Mouse (Mus musculus) liver, embryonic 16.5 days (tissue): ENCODE data around the gene Dtx1. TPM values are rescaled to one million over a fixed set of nuclear protein-coding genes. Genes with fewer than 3 reads are reported as not detected.
A peak's percentile ranks its signal among the peaks of the same experiment; 100 is the strongest.

Source experiments
- ATAC-seq: fragments of 200-750 bp; cut with Nextera tagmentation; 2 replicates; pipeline ENCODE4 v1.8.0; 2017; ENCODE audit warnings: low read depth, mild to moderate bottlenecking, moderate number of reproducible peaks, moderate library complexity
- H3K27ac ChIP-seq: fragments of 300-500 bp; sonication (generic); 2 replicates; pipeline ENCODE4 v1.5.1; 2014; ENCODE audit warnings: mild to moderate bottlenecking, low read length
- H3K27me3 ChIP-seq: fragments of 300-500 bp; sonication (generic); 2 replicates; pipeline ENCODE4 v1.6.1; 2014; ENCODE audit warnings: low read depth, low read length, mixed read lengths; ENCODE audit not compliant: control insufficient read depth, insufficient read depth
- H3K36me3 ChIP-seq: fragments of 300-500 bp; sonication (generic); 2 replicates; pipeline ENCODE4 v1.6.1; 2014; ENCODE audit warnings: mild to moderate bottlenecking; ENCODE audit not compliant: control insufficient read depth, insufficient read depth
- H3K4me1 ChIP-seq: fragments of 300-500 bp; sonication (generic); 2 replicates; pipeline ENCODE4 v1.6.1; 2014; ENCODE audit warnings: low read depth, low read length, mixed read lengths; ENCODE audit not compliant: control insufficient read depth
- H3K4me2 ChIP-seq: fragments of 300-500 bp; sonication (generic); 2 replicates; pipeline ENCODE4 v1.6.1; 2014; ENCODE audit warnings: low read depth, low read length, mixed read lengths
- H3K4me3 ChIP-seq: fragments of 300-500 bp; sonication (generic); 2 replicates; pipeline ENCODE4 v1.5.1; 2014; ENCODE audit warnings: low read depth, mild to moderate bottlenecking, low read length
- H3K9ac ChIP-seq: fragments of 300-500 bp; sonication (generic); 2 replicates; pipeline ENCODE4 v1.6.1; 2014; ENCODE audit warnings: low read depth, low read length
- H3K9me3 ChIP-seq: fragments of 300-500 bp; sonication (generic); replicated peaks from 2 replicates; pipeline ENCODE4 v1.6.1; 2016; ENCODE audit warnings: low read length; ENCODE audit not compliant: control insufficient read depth
- WGBS: fragments of 180-500 bp; shearing (Covaris S2); extraction: QIAGEN DNeasy Blood & Tissue Kit; methylation state at CpG from one replicate; pipeline ENCODE4 v1.1.7; 2014; ENCODE audit not compliant: insufficient replicate concordance; 5-methylcytosine and 5-hydroxymethylcytosine counted together
- polyA plus RNA-seq: library from polyadenylated mRNA; unstranded; fragments of >200 nt; fragmentation: Nextera tagmentation; extraction: Ambion mirVana; gene quantifications from 2 replicates; pipeline ENCODE4 v1.2.1, GENCODE M21; 2015

Gene Dtx1
- polyA plus RNA-seq, 1 experiment from 2014 or later: not detected

GRCm38 (mm10) chr5:120732740-120733139 lies 21.0 kb upstream of the Dtx1 start:
- Histone ChIP-seq H3K4me3 (no peak overlapping the region), H3K27ac (no peak overlapping the region), H3K9me3 (no peaks in the 10 kb centered on the region), H3K4me1 (no peaks in the 10 kb centered on the region), H3K27me3 (no peaks in the 10 kb centered on the region), H3K9ac (no peak overlapping the region), H3K36me3 (no peaks in the 10 kb centered on the region), H3K4me2 (no peak overlapping the region)
- WGBS: 59% methylated on average over 1 of the region's 1 CpGs
- ATAC-seq: no peak

- Histone ChIP-seq H3K4me1 (no peaks in the 10 kb centered on the region), H3K4me2 (no peak overlapping the region), H3K4me3 (no peak overlapping the region), H3K9me3 (no peaks in the 10 kb centered on the region), H3K27me3 (no peaks in the 10 kb centered on the region), H3K27ac (no peak overlapping the region), H3K9ac (no peak overlapping the region), H3K36me3 (no peaks in the 10 kb centered on the region)
- no peak for ATAC-seq
- WGBS: 60% methylated on average over 10 of the region's 10 CpGs
Observed at GRCm38 (mm10) chr5:120729319-120729718, 17.6 kb upstream of the Dtx1 start.

GRCm38 (mm10) chr5:120725811-120726455 lies 14.2 kb upstream of the Dtx1 start:
- Histone ChIP-seq H3K36me3 (no peaks in the 10 kb centered on the region), H3K4me3 (no peak overlapping the region), H3K9me3 (no peaks in the 10 kb centered on the region), H3K4me1 (no peaks in the 10 kb centered on the region), H3K4me2 (no peak overlapping the region), H3K9ac (no peak overlapping the region), H3K27me3 (no peaks in the 10 kb centered on the region), H3K27ac (no peak overlapping the region)
- WGBS: 40% methylated on average over 12 of the region's 12 CpGs
- no peak for ATAC-seq

- Histone ChIP-seq H3K9ac (no peak overlapping the region), H3K27me3 (no peaks in the 10 kb centered on the region), H3K36me3 (no peaks in the 10 kb centered on the region), H3K4me2 (no peak overlapping the region), H3K4me3 (no peak overlapping the region), H3K4me1 (no peaks in the 10 kb centered on the region), H3K9me3 (no peaks in the 10 kb centered on the region), H3K27ac (no peak overlapping the region)
- ATAC-seq: no peak
- 35% methylated on average over 7 of the region's 7 CpGs for WGBS
Observed at GRCm38 (mm10) chr5:120721005-120721404, 9.3 kb upstream of the Dtx1 start.

GRCm38 (mm10) chr5:120718600-120719378 lies 7.1 kb upstream of the Dtx1 start:
- H3K27ac ChIP-seq: no peak overlapping the region
- no peak for ATAC-seq
- H3K4me3 ChIP-seq: no peak overlapping the region
- WGBS: 52% methylated on average over 15 of the region's 15 CpGs
- H3K4me1 ChIP-seq: no peaks in the 10 kb centered on the region
- H3K27me3 ChIP-seq: peaks cover 3% of the 10 kb centered on the region; the same call in 1 of the 2 replicates
- H3K9ac ChIP-seq: no peak overlapping the region
- H3K36me3 ChIP-seq: no peaks in the 10 kb centered on the region
- H3K4me2 ChIP-seq: no peak overlapping the region
- no peaks in the 10 kb centered on the region for H3K9me3 ChIP-seq

GRCm38 (mm10) chr5:120717136-120717535 lies 5.4 kb upstream of the Dtx1 start:
- no peak overlapping the region for H3K27ac ChIP-seq
- no peak overlapping the region for H3K4me3 ChIP-seq
- no peaks in the 10 kb centered on the region for H3K36me3 ChIP-seq
- no peaks in the 10 kb centered on the region for H3K9me3 ChIP-seq
- peaks cover 12% of the 10 kb centered on the region for H3K27me3 ChIP-seq
- H3K4me2 ChIP-seq: no peak overlapping the region
- H3K9ac ChIP-seq: no peak overlapping the region
- no peak for ATAC-seq
- 53% methylated on average over 10 of the region's 10 CpGs for WGBS
- no peaks in the 10 kb centered on the region for H3K4me1 ChIP-seq

- Histone ChIP-seq H3K9ac (no peak overlapping the region), H3K4me1 (no peaks in the 10 kb centered on the region), H3K9me3 (no peaks in the 10 kb centered on the region), H3K4me3 (no peak overlapping the region), H3K27ac (no peak overlapping the region), H3K4me2 (no peak overlapping the region), H3K36me3 (no peaks in the 10 kb centered on the region), H3K27me3 (peaks cover 40% of the 10 kb centered on the region)
- WGBS: 5% methylated on average over 16 of the region's 16 CpGs
- no peak for ATAC-seq
Observed at GRCm38 (mm10) chr5:120714314-120714713, 2.6 kb upstream of the Dtx1 start.

GRCm38 (mm10) chr5:120712721-120713120 lies 994 bp upstream of the Dtx1 start:
- WGBS: 52% methylated on average over 8 of the region's 8 CpGs
- no peak for ATAC-seq
- no peak overlapping the region for H3K4me3 ChIP-seq
- no peak overlapping the region for H3K9ac ChIP-seq
- peaks cover 45% of the 10 kb centered on the region for H3K27me3 ChIP-seq
- no peaks in the 10 kb centered on the region for H3K4me1 ChIP-seq
- no peak overlapping the region for H3K4me2 ChIP-seq
- H3K27ac ChIP-seq: no peak overlapping the region
- H3K9me3 ChIP-seq: no peaks in the 10 kb centered on the region
- no peaks in the 10 kb centered on the region for H3K36me3 ChIP-seq

GRCm38 (mm10) chr5:120711416-120711815 lies 311 bp downstream of the Dtx1 start:
- peaks cover 45% of the 10 kb centered on the region for H3K27me3 ChIP-seq

More at GRCm38 (mm10) chr5:120711416-120711815, 311 bp downstream of the Dtx1 start:
- Histone ChIP-seq H3K9ac (no peak overlapping the region), H3K4me3 (no peak overlapping the region), H3K36me3 (no peaks in the 10 kb centered on the region), H3K4me2 (0 out of 2 replicates have a peak overlapping the region, but pooled peaks have one; percentile 6), H3K4me1 (no peaks in the 10 kb centered on the region), H3K27ac (no peak overlapping the region), H3K9me3 (no peaks in the 10 kb centered on the region)
- 2% methylated on average over 37 of the region's 43 CpGs for WGBS
- ATAC-seq: no peak
